Mouse (Mus musculus) brain, embryonic 14.5 days (tissue): ENCODE measurements at regions not wholly inside any gene's neighbourhood (a gene's known extent, or its start where the extent isn't known, plus 50 kb on each side); places are given as distances from the start of the nearest gene placed in this dataset.
"Not testable (repeated sequence)": the region's sequence is repeated elsewhere in the genome, so short reads cannot be mapped to it uniquely, and the experiment has no call there.

Experiments used
- CTCF ChIP-seq: fragments of 200-500 bp; IDR thresholded peaks from 2 replicates; pipeline ENCODE4 v1.5.1; 2012; ENCODE audit warnings: inconsistent platforms, mild to moderate bottlenecking, moderate library complexity, borderline replicate concordance; ENCODE audit not compliant: insufficient read depth, insufficient read length; ENCODE audit errors: extremely low read depth
- POLR2A ChIP-seq: fragments of 200-500 bp; IDR thresholded peaks from 2 replicates; pipeline ENCODE4 v1.6.1; 2012; ENCODE audit warnings: mild to moderate bottlenecking, inconsistent platforms, borderline replicate concordance; ENCODE audit not compliant: poor library complexity, insufficient read depth, insufficient read length, severe bottlenecking; ENCODE audit errors: extremely low read depth

DNA sequence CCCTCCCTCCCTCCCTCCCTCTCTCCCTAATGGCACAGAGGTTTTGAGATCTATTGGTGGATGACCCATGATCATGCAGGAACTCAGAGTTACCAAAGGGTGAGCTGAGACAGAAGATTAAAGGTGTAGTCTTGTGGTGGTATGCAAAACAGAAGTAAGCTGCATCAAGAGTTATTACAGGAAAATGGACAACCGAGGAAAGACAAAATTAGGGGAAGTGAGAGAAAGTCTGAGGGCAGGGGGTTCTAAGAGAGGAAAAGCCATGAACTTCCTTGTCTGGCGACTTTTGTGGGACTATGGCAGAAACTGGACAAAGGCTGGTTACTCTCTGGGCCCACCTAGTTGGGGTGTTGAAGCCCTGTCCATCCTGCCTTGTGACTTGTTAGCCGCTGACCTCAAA, 84.4 kb downstream of the Tcp10c start:
- TF ChIP-seq CTCF, POLR2A: not testable (repeated sequence)
